Mouse (Mus musculus) cerebellum, adult 11 months (tissue): Measurements from ENCODE around the gene Phf19.

Experiments used
- DNase-seq: peaks from one replicate; pipeline ENCODE4 v3.0.0; 2022

Gene Phf19

GRCm38 (mm10) chr2:34938269-34939208 lies 24.7 kb upstream of the Phf19 start:
- no peak for DNase-seq

- no peak for DNase-seq
Measured at GRCm38 (mm10) chr2:34937460-34937859, 23.6 kb upstream of the Phf19 start.

DNA sequence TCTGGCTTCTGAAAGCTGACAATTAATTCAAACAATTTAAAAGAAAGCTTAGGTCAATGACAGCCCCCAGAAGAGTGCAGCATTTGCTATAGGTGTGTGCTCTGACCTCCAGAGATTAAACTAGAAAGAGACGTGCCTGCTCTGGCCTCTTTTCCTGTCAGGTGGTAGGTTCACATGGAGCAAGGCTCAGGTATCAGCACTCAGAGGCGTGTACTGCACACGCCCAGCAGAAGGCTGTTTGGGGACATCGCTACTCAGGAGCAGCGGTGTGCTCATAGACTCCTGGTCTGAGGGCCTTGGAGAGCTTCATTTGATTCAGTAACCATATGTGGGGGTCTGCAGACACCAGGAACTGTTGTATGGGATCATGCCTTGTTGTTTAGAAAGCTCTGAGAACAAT lies 13.5 kb upstream of the Phf19 start:
- no peak for DNase-seq

- DNase-seq, result no peak
Measured at GRCm38 (mm10) chr2:34922729-34923128, 8.9 kb upstream of the Phf19 start.

GRCm38 (mm10) chr2:34920144-34920543 lies 6.3 kb upstream of the Phf19 start:
- no peak for DNase-seq

DNA sequence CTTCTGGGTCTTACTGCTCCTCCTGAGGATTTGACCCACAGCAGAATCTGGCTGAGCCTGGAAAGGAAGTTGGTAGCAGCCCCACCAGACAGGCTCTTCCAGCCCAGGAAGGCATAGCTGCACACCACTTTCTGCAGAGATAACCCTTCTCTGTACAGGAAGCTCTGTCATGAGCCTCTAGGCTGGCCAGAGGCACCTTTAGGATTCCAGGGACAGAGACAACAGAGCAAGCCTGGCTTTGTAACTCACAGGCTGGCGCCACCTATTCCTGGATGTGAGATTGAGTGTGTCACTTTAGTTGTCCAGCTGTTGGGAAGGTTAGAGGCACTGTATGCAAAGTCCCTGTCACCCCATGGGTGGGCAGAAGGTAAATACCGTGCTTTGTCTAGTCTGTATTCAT lies 1.3 kb upstream of the Phf19 start:
- DNase-seq, result no peak

GRCm38 (mm10) chr2:34914823-34915082 lies 927 bp upstream of the Phf19 start:
- no peak for DNase-seq

GRCm38 (mm10) chr2:34914069-34914822 lies 420 bp upstream of the Phf19 start:
- no peak for DNase-seq

DNA sequence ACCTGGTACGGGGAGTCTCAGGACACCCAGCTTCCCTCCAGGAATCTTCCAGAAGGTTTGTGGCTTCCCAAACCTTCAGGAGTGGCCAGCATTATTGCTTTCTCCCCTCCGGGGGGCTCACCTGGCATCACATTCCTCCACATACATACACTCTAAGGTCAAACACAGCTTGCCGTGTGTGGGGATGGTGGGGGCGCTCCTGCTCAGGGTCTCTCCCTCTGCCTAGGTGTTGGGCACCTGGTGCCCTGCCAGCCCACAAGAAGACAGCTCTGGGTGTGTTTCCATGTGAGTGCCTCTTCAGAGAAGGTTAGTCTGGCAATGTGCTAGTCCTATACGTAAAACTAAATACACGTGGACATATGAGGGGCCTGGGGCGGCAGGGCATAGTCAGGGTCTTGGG lies 1.2 kb downstream of the Phf19 start:
- DNase-seq, result no peak

GRCm38 (mm10) chr2:34911871-34912270 lies 2.0 kb downstream of the Phf19 start:
- no peak for DNase-seq

GRCm38 (mm10) chr2:34909719-34910118 lies 4.1 kb downstream of the Phf19 start:
- no peak for DNase-seq

- no peak for DNase-seq
Measured at GRCm38 (mm10) chr2:34906861-34907604, 6.8 kb downstream of the Phf19 start.

GRCm38 (mm10) chr2:34906426-34906825 lies 7.4 kb downstream of the Phf19 start:
- no peak for DNase-seq

DNA sequence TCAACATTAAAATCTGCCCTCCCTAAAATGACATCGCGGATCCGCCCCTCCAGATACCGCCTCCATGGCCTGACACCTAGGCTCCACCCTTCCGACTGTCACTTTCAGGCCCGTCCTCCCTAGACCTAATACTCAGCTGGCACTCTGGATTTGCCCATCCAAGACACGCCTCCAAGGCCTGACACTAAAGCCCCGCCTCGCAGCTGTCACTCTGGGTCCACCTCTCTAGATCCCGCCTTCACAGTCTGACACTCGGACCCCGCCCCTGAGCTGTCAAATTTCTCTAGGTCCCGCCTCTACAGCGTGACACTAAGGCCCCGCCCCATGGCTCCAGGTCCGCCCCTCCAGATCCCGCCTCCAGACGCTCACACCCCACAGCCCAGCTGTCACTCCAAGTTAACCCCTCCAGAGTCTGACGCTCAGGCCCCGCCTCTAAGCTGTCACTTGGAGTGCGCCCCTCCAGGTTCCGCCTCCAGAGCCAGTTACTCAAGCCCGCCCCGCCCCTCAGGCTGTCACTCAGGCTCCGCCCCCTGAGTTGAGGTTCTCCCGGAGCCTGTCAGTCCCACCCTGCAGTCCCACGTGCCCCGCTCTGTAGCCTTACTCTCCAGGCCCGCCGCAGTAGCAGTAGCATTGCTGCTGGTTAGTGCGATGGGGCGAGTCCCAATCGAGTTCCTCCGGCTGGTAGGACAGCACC lies 8.8 kb downstream of the Phf19 start:
- peak; percentile 98 for DNase-seq

DNA sequence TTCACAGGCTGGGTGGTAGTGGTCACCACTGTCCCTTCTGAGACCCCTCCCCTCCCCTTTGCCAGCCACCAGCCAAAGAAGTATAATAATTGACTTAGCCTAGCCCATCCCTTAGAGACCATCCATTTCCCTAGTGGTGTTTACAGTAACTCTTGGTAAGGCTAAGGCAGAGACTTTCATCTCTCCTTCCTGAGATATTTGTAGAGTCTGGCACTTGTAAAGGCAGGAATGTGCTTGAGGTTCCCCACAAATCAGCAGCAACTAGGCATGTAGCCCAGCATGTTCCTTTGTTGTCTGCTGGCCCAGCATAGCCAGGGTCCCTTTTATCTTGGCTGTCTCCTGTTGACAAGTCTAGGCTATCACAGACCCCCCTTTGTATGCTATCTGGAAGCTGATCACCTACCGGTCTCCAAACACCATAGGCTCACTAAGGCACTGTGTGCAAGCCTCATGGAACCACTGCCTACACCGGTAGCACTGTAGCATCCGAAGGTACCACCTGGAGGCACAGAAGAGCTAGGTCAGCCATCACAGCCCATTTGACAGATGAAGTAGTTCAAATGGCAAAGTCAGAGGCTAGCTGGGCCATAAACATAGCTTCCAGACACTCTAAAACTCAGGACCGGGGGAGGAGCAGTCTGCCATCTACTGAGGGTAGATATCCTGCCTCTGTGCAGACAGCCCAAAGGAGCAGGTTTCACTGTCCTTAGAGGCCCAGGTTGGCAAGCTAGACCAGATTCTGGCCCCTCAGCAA lies 10.0 kb downstream of the Phf19 start:
- no peak for DNase-seq

DNA sequence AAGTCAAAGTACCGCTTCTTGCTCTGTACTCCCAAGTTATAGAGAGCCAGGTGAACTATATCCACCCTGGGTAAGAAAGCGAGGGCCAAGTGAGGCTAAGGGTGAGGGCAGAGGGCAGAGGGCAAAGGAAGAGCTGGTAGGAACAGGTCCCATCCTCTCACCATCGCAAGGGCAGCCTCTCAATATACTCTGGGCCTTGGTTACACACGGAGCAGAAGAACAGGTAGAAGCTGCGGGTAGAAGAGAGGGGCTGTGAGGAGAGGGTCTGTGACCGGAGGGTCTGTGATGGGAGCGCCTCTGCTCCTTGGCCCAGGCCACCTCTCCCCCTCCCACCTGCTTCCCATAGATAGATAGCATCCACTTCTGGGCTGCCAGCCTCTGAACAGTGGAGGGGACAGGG lies 10.6 kb downstream of the Phf19 start:
- no peak for DNase-seq

- no peak for DNase-seq
Measured at GRCm38 (mm10) chr2:34902731-34903130, 11.1 kb downstream of the Phf19 start.

DNA sequence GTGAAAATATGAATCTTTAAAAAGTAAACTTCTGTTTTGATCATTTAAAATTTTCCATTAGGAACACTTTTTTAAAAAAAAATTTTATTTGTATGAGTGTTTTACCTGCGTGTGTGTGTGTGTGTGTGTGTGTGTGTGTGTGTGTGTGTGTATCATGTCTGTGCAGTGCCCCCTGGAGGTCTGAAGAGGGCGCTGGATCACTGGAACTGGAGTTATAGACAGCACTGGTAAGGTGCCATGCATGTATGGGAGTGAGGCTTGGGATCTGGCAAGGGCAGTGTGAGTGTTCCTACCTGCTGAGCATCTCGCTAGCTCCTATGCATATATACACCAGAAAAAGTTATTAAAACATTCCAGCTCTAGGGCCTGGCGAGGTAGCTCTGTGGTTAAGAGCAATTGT lies 12.1 kb downstream of the Phf19 start:
- no peak for DNase-seq

- no peak for DNase-seq
Measured at GRCm38 (mm10) chr2:34900412-34900811, 13.4 kb downstream of the Phf19 start.

DNA sequence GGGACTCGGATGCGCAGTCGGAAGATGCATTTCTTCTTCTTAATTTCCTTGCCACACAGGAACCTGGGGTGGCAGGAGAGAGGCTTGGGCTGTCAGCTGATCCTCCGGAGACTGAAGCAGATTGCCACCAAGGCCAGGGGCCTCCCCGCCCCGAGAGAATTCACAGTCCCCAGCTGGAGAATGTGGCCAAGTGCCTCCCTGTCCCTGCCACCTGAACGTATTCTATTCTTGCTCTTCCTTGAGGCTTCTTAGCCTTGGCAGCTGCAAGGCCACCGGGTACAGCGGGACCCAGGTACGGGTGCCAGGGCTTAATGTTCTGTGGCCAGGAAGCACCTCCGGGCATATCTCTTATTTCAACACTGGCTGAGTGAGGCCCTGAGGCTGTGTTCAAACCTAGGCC lies 14.1 kb downstream of the Phf19 start:
- no peak for DNase-seq

- DNase-seq, result no peak
Measured at GRCm38 (mm10) chr2:34897820-34898219, 16.0 kb downstream of the Phf19 start.

GRCm38 (mm10) chr2:34896821-34897460 lies 16.9 kb downstream of the Phf19 start:
- DNase-seq, result no peak
